Mouse (Mus musculus): Measurements from ENCODE around the gene Bfsp2.

The Bfsp2 gene

GRCm38 (mm10) chr9:103379199-103379598, 101.0 kb downstream of the Bfsp2 start:
- no peak for DNase-seq

GRCm38 (mm10) chr9:103378686-103379085, 101.5 kb downstream of the Bfsp2 start:
- no peak for DNase-seq

DNA sequence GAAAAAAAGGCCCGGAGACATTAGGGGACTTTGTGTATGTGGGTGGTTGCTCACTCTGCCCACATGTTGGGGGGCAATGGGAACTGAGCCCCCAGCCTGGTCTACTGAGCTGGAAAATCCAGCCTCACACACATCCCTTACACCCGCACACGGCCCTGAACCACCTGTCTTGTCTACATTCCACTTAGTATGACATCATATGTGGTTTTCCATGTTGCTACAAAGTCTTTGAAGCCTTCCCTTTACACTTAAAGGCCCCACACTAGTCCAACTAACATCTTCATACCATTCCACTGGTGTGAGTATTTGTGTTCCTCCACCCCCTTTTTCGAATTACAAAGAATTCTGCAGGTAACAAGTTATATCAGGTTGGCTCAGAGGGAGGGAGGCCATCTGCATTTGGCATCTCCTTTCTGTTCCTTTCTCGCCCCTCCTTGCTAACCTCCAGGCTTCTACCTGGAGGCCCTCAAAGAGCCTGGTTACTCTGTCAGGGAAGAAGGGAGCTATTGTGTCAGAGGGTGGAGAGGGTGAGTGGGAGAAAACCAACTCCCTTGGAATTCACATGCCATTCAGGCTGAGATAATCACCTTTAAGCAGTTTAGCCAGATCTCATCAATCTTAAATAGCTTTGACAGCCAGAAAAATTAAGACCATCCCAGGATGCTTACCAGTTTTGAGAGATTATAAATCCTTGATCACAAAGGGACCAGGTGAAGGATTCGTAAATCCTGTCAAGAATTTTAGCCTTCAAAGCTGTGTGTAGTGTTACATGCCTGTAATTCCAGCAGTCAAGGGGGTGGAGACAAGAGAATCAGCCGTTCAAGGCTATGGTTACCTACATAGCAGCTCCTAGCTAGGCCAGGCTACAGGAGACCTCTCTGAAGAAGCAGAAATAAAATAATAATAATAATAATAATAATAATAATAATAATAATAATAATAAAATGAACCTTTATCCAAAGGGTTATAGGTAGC, 103.6 kb downstream of the Bfsp2 start:
- no peak for DNase-seq

Measured in thymus, postnatal 25 days (tissue).